Mouse (Mus musculus): ENCODE measurements at regions not wholly inside any gene's neighbourhood (a gene's known extent, or its start where the extent isn't known, plus 50 kb on each side); places are given as distances from the start of the nearest gene placed in this dataset.

DNA sequence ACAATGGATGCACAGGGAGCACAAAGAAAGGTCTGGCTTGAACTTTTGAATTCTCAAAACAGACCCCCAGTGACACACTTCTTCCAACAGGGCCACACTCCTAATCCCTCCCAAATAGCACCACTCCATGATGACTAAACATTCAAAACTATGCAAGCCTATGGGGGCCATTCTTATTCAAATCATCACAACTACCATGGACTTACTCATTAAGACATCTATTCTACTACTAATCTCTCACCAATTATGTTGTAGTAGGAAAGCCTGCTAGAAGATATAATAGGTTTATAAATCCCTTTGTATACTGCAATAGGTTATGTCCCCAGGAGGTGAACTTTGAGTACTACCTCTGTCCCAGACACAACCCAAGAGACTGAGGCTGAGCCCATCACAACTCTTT, 574.6 kb downstream of the Inhba start:
- no peak for TF ChIP-seq CTCF (conservative IDR thresholded peaks at IDR 0.05)
- no peak overlapping the region for H3K27ac ChIP-seq
- no peak for DNase-seq (ENCODE audit: low spot score in 2 of 2)
- H3K4me3 ChIP-seq: no peak overlapping the region

DNA sequence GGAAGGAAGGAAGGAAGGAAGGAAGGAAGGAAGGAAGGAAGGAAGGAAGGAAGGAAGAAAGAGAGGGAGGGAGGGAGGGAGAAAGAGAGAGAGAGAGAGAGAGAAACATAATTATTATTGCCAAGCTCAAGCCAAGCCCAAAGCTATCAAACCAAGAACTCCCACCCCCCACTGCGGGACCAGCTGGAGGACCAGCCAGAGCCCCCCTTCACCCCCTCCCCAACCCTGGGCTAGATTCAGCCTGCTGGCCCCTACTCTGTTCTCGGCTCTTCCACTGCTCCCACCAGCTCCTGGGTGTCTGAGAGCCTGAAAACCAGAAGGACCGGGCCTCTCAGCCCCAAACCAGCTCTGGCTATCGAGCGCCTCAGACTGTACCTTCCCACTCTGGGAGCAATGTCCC, 608.1 kb downstream of the Inhba start:
- no peak for DNase-seq (ENCODE audit: low spot score in 2 of 2)
- TF ChIP-seq CTCF (conservative IDR thresholded peaks at IDR 0.05): no peak
- no peak overlapping the region for H3K27ac ChIP-seq

DNA sequence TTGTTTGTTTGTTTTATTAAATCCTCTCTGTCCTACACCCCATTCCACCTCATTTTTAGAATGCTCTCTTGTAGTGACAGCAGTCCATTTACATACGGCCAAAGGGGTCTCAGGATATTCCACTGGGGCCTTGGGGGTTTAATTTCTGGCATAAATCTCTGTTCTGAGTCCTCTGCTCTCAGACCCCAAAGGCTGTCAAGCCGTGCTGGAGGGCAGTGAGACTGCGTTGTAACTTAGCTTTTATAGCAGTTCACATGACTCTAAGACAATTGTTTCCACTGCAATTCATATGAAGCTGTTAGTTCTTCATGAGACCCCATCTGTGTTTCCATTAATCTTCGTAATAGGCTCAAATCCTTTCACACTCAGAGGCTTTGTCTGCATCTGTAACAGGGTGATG, 614.9 kb downstream of the Inhba start:
- no peak for TF ChIP-seq CTCF (conservative IDR thresholded peaks at IDR 0.05)

More for the DNA sequence above, 608.1 kb downstream of the Inhba start:
- no peak overlapping the region for H3K4me3 ChIP-seq

DNA sequence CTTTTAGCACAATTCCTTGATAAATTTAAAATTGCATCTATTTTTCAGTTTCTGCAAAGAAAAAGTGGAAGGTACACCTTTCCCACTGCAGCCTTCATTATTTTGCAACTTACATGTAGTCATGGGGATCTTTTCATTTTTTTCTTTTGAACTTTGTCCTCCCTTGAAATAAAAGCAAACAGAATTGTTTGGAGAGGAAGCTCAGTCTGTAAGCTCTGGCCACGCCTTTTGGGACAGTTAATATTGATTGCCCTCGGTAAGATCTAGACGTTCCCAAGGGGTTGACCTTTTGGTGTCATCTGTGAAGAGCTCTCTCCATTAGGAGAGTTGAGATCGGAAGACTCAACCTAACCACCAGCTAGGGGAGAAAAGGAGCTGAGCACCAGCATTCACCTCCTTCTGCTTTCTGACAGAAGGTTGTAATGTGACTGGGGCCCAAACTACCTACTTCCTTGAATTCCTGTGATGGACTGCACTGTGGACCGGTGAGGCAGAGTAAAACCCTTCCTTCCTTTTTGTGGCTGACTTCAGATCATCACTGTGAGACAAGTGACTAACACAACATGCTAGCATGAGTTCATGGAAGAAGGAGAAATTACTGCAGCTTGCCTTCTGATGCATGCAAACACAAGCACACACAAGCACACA, 621.9 kb downstream of the Inhba start:
- Histone ChIP-seq H3K27ac (no peak overlapping the region), H3K4me3 (no peak overlapping the region)
- TF ChIP-seq CTCF (conservative IDR thresholded peaks at IDR 0.05): no peak
- no peak for DNase-seq (ENCODE audit: low spot score in 2 of 2)

More for the DNA sequence above, 614.9 kb downstream of the Inhba start:
- no peak overlapping the region for H3K4me3 ChIP-seq
- H3K27ac ChIP-seq: no peak overlapping the region
- no peak for DNase-seq (ENCODE audit: low spot score in 2 of 2)

DNA sequence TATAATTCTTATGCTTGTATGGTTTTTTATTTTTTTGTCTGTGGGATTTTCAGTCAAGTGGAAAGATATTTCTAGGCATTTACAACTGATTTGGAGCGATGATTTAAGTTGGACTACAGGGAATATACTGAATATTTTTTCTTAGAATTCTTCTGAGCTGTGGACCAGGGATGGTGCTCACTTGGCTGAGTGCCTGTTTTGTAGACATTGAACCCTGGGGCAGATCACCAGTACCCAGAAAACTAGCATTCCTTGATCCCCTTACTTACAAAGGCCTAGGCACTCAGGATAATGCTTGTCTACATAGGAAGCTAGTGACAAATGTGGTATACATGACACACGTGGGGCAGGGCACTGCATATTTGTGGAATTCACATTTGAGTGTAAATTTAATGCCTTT, 624.6 kb downstream of the Inhba start:
- Histone ChIP-seq H3K4me3 (no peak overlapping the region), H3K27ac (no peak overlapping the region)
- DNase-seq (ENCODE audit: low spot score in 2 of 2): no peak
- no peak for TF ChIP-seq CTCF (conservative IDR thresholded peaks at IDR 0.05)

DNA sequence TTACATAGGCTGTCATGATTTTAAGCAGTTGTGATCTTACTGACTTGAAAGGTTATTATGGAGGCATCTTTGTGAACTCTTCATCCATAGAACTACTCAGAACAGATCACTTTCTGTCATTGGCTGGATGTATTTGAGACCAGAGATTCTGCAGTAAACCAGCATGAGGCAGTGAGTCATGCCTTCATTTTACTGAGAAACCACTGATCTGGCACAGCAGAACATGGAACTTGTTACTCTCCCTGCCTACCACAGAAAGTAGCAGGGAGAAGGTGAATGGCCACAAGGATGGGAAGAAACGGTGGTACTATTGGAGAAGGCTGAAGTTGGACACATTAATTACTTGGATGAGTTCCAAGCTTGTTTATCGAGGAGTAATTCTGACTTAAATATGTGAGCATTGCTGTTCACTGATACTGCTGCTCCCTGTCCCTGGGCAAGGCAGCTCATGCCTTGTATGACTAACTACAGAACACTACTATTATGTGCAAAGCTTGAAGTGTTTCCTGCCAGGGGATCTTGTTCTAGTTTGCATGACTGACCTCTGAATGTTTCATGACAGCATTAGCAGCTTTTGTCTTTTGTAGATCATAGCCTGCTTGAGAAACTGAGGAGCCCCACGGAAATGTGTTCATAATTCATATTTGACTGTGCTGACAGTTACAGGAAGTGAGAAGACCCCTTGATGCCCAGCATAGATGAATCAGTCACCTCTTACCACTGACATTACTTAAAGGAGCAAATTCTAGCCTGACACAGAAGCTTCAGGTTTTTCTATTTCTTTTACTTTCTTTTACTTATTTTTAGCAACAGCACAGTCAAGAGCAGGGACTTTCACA, 630.2 kb downstream of the Inhba start:
- H3K27ac ChIP-seq: peak overlapping the region; percentile 80
- no peak for TF ChIP-seq CTCF (conservative IDR thresholded peaks at IDR 0.05)
- DNase-seq (ENCODE audit: low spot score in 2 of 2): no peak
- no peak overlapping the region for H3K4me3 ChIP-seq

DNA sequence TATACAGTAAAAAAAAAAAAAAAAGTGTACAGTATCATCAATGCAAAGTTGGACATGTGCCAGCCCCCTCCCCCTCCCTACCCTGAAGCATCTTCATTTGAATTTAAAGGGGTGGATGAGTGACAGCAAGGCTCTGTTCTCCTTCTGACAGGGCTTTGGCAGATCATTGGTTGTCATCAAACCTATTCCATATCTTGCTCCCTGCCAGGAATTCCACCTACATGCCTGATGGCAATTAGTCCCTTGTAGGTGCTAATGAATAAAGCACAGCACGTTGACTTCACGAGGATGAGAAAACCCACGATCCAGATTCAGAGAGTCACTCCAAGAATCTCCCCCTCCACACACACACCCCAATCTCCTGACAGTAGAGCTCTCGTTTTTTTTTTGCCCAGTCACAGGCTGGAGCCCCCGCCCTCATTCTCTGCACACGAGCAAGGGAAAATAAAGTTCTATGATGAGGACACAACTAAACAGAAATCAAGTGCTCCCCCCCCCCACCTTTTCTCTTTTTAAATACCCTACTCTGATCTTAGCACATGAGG, 630.9 kb downstream of the Inhba start:
- no peak overlapping the region for H3K4me3 ChIP-seq
- DNase-seq (ENCODE audit: low spot score in 2 of 2): peak; percentile 52 to 83
- peak overlapping the region; percentile 80 for H3K27ac ChIP-seq
- TF ChIP-seq CTCF (conservative IDR thresholded peaks at IDR 0.05): no peak

DNA sequence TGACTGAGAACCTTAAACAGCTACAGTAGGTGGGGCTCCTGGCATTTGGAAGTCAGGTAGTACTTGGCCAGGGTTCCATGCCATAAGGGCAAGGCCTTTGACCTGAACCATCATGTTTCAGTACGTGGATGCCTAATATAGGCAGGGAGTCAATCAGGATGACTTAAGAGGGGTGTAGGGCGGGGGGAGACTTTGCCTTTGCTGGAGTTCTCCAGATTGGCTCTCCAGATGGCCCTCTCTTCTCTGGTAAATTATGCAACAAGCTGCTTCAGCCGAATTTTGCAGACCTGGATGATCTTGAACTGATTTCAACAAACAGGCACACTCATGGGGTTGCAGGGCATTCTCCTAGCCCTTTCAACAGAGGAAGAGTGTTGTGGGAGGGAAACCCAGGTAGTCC, 633.7 kb downstream of the Inhba start:
- no peak for TF ChIP-seq CTCF (conservative IDR thresholded peaks at IDR 0.05)
- Histone ChIP-seq H3K27ac (peak overlapping the region; percentile 89), H3K4me3 (no peak overlapping the region)
- DNase-seq (ENCODE audit: low spot score in 2 of 2): peak; percentile 52 to 60

DNA sequence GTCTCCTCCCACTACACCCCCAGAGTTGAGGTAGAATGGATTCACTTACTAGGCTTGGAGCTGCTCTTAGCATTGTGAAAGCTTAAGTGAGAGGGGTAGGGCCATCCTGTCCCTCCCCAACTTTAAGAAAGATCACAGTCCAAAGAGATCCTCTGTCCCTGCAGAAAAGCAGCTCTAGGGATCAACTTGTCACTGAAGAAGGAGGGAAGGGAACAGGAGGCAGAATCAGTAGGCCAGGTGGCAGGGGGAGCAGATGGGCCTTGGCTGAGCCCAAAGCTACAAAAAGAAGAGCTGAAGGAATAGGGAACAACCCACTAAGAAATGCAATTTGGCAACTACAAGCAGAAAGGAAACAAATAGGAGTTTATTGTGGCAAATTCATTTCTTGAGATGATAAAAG, 634.4 kb downstream of the Inhba start:
- peak; percentile 40 to 56 for DNase-seq (ENCODE audit: low spot score in 2 of 2)
- Histone ChIP-seq H3K4me3 (no peak overlapping the region), H3K27ac (peak overlapping the region; percentile 89)
- TF ChIP-seq CTCF (conservative IDR thresholded peaks at IDR 0.05): no peak

DNA sequence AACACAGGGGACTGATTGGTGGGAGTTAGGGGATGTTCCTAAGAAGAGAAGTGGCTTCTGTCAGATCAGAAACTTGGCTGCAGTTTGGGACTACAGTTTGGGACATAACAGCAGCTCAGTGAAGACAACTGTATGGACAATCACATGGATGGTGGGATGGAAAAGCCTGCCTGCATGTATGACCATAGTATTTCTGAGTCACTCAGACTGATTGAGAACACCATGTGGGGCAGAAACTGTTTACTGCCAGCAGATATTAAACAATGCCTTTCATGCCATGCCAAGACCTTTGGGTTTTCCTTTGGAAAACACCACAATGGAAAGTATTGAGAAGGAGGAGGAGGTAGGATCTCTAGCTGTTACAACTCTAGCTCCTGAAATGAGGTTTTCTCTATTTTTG, 635.0 kb downstream of the Inhba start:
- no peak for DNase-seq (ENCODE audit: low spot score in 2 of 2)
- TF ChIP-seq CTCF (conservative IDR thresholded peaks at IDR 0.05): no peak
- H3K4me3 ChIP-seq: no peak overlapping the region
- peak overlapping the region; percentile 89 for H3K27ac ChIP-seq

DNA sequence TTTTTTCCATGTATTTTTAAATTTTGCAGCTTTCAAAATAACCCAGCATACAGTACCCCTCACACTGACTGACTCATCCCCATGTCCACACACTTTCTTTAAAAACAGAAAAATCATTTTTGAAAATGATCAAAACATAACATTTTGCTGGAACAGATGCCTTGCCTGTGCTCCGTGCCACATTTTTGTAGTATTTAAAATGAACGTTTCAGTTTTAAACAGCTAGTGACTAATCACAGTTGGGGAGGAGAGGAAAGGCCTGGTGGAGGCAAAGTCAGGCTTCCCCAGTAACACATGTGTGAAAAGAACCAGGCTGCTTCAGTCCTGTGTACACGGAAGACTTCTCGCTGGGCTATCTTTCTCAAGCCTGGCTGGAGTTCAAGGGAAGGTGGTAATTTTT, 644.5 kb downstream of the Inhba start:
- DNase-seq (ENCODE audit: low spot score in 2 of 2): peak; percentile 48 to 75
- H3K27ac ChIP-seq: peak overlapping the region; percentile 84
- no peak for TF ChIP-seq CTCF (conservative IDR thresholded peaks at IDR 0.05)
- H3K4me3 ChIP-seq: no peak overlapping the region

DNA sequence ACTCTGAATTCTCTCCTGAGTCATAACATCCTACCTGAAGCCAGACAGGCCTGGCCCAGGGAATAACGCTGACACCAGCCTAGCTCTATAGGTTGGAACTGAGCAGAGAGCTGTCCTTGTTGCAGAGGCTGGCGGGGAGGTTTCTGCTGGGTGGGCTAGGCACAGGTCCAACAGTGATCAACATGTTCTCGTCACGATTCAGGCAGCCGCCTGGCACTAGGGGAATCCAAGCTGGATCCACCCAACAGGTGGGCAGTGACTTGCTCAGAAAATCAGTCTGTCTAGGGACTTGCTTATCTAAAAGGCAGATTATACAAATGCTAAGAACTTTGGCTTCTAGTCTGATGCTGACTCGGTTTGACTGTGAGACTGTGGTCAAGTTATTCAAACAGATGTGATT, 648.2 kb downstream of the Inhba start:
- no peak for TF ChIP-seq CTCF (conservative IDR thresholded peaks at IDR 0.05)
- peak; percentile 44 to 60 for DNase-seq (ENCODE audit: low spot score in 2 of 2)
- H3K27ac ChIP-seq: peak overlapping the region; percentile 33
- no peak overlapping the region for H3K4me3 ChIP-seq

DNA sequence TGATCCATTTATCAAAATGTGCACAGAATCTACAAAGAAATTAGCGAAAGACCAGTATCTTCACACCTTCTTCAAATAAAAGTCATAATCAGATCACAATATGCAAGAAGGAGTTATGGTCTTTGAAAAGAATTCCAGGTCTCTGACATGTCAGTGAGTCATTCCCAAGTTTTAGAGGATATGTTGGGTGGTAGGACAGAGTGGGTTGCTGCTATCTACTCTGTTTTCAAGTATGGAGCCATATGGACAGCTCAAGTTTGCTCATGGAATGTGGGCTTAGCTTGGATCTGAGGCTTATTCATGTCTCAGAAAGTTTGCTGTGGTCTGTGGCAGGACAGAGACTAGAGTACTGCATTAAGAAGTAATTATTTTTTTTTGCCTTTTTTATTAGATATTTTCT, 657.0 kb downstream of the Inhba start:
- no peak overlapping the region for H3K27ac ChIP-seq
- no peak overlapping the region for H3K4me3 ChIP-seq
- no peak for TF ChIP-seq CTCF (conservative IDR thresholded peaks at IDR 0.05)
- no peak for DNase-seq (ENCODE audit: low spot score in 2 of 2)
